In the genomic region with DNA sequence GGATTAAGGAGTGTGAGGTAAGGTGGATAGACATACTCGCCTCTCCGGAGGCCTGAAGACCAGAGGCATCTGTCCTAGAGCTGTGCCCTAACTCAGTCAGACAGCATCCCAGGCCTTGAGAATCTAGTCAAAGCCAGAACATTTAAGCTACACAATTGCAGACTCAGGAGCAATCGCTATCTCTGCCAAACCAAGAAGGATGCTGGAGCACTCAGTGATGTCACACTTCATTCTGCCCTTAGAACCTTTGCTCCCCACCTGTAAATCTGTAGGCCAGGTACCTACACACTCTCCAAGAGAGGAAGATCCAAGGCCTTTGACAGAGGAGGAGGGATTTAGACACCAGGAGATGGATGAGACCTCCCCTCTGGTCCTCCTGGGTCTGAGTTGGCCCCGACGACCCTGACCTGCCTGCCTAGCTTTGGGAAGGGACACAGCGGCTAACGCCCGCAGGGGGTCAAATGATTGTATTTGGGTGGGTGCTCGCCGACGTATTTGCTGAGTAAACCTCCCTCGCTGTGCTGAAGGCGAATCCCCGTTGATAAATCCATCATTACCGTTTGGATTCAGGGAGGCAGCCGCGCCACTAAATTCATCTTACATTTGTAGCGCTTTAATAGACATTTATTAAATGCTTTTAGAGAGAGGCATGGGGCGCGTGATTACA, we compare ENCODE assay signal across 9 mouse cellular contexts. TPM values are rescaled to one million over a fixed set of nuclear protein-coding genes. Genes with fewer than 3 reads are reported as not detected.
DNase-seq lines count a peak whose midpoint lies in the region; ATAC-seq and TF ChIP-seq lines count a peak whose summit lies in the region.
"Had no signal": no experiment of that assay in that cellular context is flagged by ENCODE, and none has a peak within 500 bp of the region (broad histone marks: within the 10 kb centered on the region; RNA-seq: fewer than 3 reads in every experiment).

No protein-coding gene starts in this region.

- DNase-seq in intestine, embryonic 14.5 days (ENCODE audit: low spot score), result peak; percentile 61
- DNase-seq in forebrain, embryonic 10.5 days (ENCODE audit: extremely low spot score, low spot score), result peak; percentile 44
- DNase-seq in kidney, adult 8-10 months, result peak; percentile 17 to 31
- DNase-seq in midbrain, postnatal 0 days (ENCODE audit: low spot score), result no peak
- no peak for DNase-seq in thymus, postnatal 10 days (ENCODE audit: low spot score in 2 of 2)
- no peak for DNase-seq in thymus, postnatal 36 days
- no peak for DNase-seq in thymus, adult 18-20 months

- no peak overlapping the region for H3K4me3 ChIP-seq in intestine, embryonic 14.5 days (ENCODE audit: low read depth, low read length)
- no peak overlapping the region for H3K4me3 ChIP-seq in intestine, embryonic 15.5 days (replicated peaks)
- peak overlapping the region; percentile 84 for H3K4me3 ChIP-seq in forebrain, embryonic 10.5 days
- H3K4me3 ChIP-seq in midbrain, postnatal 0 days (ENCODE audit: low read depth, low read length), result no peak overlapping the region

- no peak overlapping the region for H3K9ac ChIP-seq in intestine, embryonic 14.5 days (ENCODE audit: low read length)
- no peak overlapping the region for H3K9ac ChIP-seq in intestine, embryonic 15.5 days
- H3K9ac ChIP-seq in midbrain, postnatal 0 days (replicated peaks; ENCODE audit: low read length, poor library complexity, severe bottlenecking), result 0 out of 2 replicates have a peak overlapping the region, but pooled peaks have one; percentile 42
- H3K9ac ChIP-seq: liver, embryonic 14.5 days had no signal

- TF ChIP-seq CTCF in midbrain, postnatal 0 days (IDR thresholded peaks at IDR 0.05), result no peak

- WGBS in intestine, embryonic 14.5 days, result 47% methylated on average over 20 of the region's 20 CpGs
- 59% methylated on average over 20 of the region's 20 CpGs for WGBS in intestine, embryonic 15.5 days
- 6% methylated on average over 20 of the region's 20 CpGs for WGBS in forebrain, embryonic 10.5 days
- WGBS in midbrain, postnatal 0 days, result 13% methylated on average over 20 of the region's 20 CpGs

- H3K9me3 ChIP-seq in intestine, embryonic 14.5 days (ENCODE audit: control insufficient read depth, low read length), result no peaks in the 10 kb centered on the region
- no peaks in the 10 kb centered on the region for H3K9me3 ChIP-seq in intestine, embryonic 15.5 days
- no peaks in the 10 kb centered on the region for H3K9me3 ChIP-seq in forebrain, embryonic 10.5 days
- no peaks in the 10 kb centered on the region for H3K9me3 ChIP-seq in midbrain, postnatal 0 days (ENCODE audit: low read length)

- no peak overlapping the region; the same call in 1 of the 2 replicates for H3K27ac ChIP-seq in intestine, embryonic 14.5 days (ENCODE audit: low read depth)
- H3K27ac ChIP-seq in intestine, embryonic 15.5 days, result no peak overlapping the region
- peak overlapping the region; percentile 98 for H3K27ac ChIP-seq in forebrain, embryonic 10.5 days
- peak overlapping the region; percentile 55 for H3K27ac ChIP-seq in midbrain, postnatal 0 days (ENCODE audit: low read depth, low read length)
- H3K27ac ChIP-seq: liver, embryonic 14.5 days had no signal

- H3K36me3 ChIP-seq in intestine, embryonic 14.5 days (ENCODE audit: control insufficient read depth, insufficient read depth, low read length), result no peaks in the 10 kb centered on the region
- no peaks in the 10 kb centered on the region for H3K36me3 ChIP-seq in intestine, embryonic 15.5 days
- H3K36me3 ChIP-seq in forebrain, embryonic 10.5 days (replicated peaks), result peaks cover 8% of the 10 kb centered on the region
- H3K36me3 ChIP-seq in midbrain, postnatal 0 days (ENCODE audit: insufficient read depth, low read length), result no peaks in the 10 kb centered on the region

- peaks cover 40% of the 10 kb centered on the region for H3K4me1 ChIP-seq in intestine, embryonic 14.5 days (replicated peaks; ENCODE audit: control insufficient read depth, insufficient read depth, low read length)
- peaks cover 28% of the 10 kb centered on the region for H3K4me1 ChIP-seq in intestine, embryonic 15.5 days (replicated peaks)
- peaks cover 95% of the 10 kb centered on the region for H3K4me1 ChIP-seq in forebrain, embryonic 10.5 days
- H3K4me1 ChIP-seq in midbrain, postnatal 0 days (ENCODE audit: insufficient read depth, low read length), result no peaks in the 10 kb centered on the region

- no peaks in the 10 kb centered on the region for H3K27me3 ChIP-seq in intestine, embryonic 14.5 days (replicated peaks; ENCODE audit: control insufficient read depth, insufficient read depth, low read length)
- 0 out of 2 replicates have a peak, but pooled peaks cover 3% of the 10 kb centered on the region for H3K27me3 ChIP-seq in intestine, embryonic 15.5 days (replicated peaks)
- H3K27me3 ChIP-seq in forebrain, embryonic 10.5 days (ENCODE audit: poor library complexity, severe bottlenecking), result peaks cover 90% of the 10 kb centered on the region
- peaks cover 49% of the 10 kb centered on the region for H3K27me3 ChIP-seq in midbrain, postnatal 0 days (ENCODE audit: insufficient read depth, low read length)

- peak overlapping the region; percentile 48 for H3K4me2 ChIP-seq in intestine, embryonic 14.5 days (ENCODE audit: low read length)
- no peak overlapping the region for H3K4me2 ChIP-seq in intestine, embryonic 15.5 days (replicated peaks)
- peak overlapping the region; percentile 65; the same call in 1 of the 2 replicates for H3K4me2 ChIP-seq in midbrain, postnatal 0 days (ENCODE audit: low read depth, low read length, poor library complexity, severe bottlenecking)

- no peak for ATAC-seq in intestine, embryonic 14.5 days (replicated peaks; ENCODE audit: low FRiP score, low TSS enrichment, low read depth)
- ATAC-seq in intestine, embryonic 15.5 days, result no peak
- no peak for ATAC-seq in midbrain, postnatal 0 days (ENCODE audit: low FRiP score)

RNA-seq across cellular contexts. Expression of a gene that starts 19.5 kb away (rescaled TPM):
- polyA plus RNA-seq in intestine, embryonic 14.5 days (2014; fragmentation: Nextera tagmentation; extraction: Ambion mirVana), result 53.7 and 56.9 TPM in 2 replicates
- 39.4 and 46.3 TPM in 2 replicates for polyA plus RNA-seq in intestine, embryonic 15.5 days (2015; fragmentation: Nextera tagmentation; extraction: Ambion mirVana)
- 82.3 and 82.7 TPM in 2 replicates for polyA plus RNA-seq in forebrain, embryonic 10.5 days (2016; fragmentation: Nextera tagmentation; extraction: Ambion mirVana)
- total RNA-seq in midbrain, postnatal 0 days (2014; rRNA removed), result 38.9 and 43.2 TPM in 2 replicates
- 65.4 and 81.6 TPM in 2 replicates for polyA plus RNA-seq in midbrain, postnatal 0 days (2015; fragmentation: Nextera tagmentation; extraction: Ambion mirVana)

Comparison
In these comparisons a context has a peak if more than half of its experiments do, and no peak if none do; other contexts are left out.
1. DNase-seq: peak in intestine, embryonic 14.5 days (single experiment), forebrain, embryonic 10.5 days (single experiment) and kidney, adult 8-10 months (2 of 2); none in midbrain, postnatal 0 days (single experiment), thymus, postnatal 10 days (0 of 2), thymus, postnatal 36 days (0 of 2) and thymus, adult 18-20 months (0 of 2).
2. H3K27ac ChIP-seq: peak in forebrain, embryonic 10.5 days (single experiment) and midbrain, postnatal 0 days (single experiment); none in intestine, embryonic 14.5 days (single experiment) and intestine, embryonic 15.5 days (single experiment).